Mouse (Mus musculus): Measurements from ENCODE around the gene Cfap57.
A peak's percentile ranks its signal among the peaks of the same experiment; 100 is the strongest.

The Cfap57 gene

DNA sequence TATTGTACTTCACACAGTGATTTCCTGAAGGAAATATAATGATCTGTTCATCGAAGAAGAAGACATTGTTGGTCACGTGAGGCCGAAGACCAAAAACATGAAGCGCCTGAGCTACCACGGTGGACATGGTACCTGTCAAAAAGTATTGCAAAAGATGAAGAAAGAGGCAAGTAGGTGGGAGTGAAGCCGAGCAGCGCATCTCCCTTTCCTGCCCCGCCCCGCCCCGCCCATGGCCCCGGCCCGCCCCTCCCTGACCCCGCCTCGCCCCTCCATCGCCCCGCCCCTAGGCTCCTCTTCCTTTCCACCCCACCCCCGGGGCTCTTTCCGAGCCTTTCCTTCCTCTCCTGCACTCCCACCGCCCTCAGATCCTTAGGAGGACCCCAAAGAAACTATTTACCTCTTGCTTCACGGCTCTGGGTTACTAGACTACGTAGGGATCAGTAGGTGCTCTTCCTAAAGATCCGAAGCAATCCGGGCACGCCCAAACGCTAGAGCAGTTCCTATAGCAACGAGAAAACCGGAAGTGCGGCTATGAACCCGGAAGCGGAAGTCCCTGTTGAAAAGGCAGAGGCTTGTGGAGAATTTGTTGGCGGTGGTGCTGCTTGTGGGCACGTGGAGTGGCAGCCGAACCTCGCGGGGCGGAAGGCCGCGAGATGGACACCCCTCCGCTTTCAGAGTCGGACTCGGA, at the start of gene Cfap57, which contains the start of gene Ebna1bp2:
Cfap57 (minus strand) TSS at position 499 of the 688 bp plus-strand sequence.
Ebna1bp2 (plus strand) TSS at position 521 of the 688 bp plus-strand sequence.
- DNase-seq: peak; percentile 92

DNA sequence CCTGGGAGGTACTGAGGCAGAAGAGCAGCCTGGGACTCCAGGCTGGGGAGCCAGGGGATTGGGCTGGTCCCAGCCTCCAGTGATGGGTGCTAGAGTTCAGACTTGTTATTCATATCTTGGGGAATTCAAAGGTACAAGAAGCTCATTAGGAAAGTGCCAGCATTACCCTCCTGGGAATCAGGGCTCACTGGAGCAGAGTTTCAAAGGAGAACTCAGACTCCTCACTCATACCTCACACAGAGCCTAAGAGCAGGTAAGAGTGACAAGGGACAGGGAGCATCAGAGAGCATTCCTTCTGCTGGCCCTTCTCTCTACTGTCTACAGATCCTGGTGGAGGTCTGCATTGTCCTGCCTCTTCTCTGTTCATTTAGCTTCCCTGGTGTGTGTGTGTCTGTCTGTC, 38.1 kb upstream of the Cfap57 start, which contains the start of gene Olfr62:
Olfr62 (plus strand) TSS at position 301 of the 400 bp plus-strand sequence.
- no peak for DNase-seq

- DNase-seq: peak; percentile 62
These were observed 24.7 kb upstream of the Cfap57 start for GRCm38 (mm10) chr4:118645234-118645633.

- DNase-seq: no peak
These were observed 22.0 kb upstream of the Cfap57 start for GRCm38 (mm10) chr4:118642346-118643190.

- no peak for DNase-seq
These were observed 9.7 kb upstream of the Cfap57 start for GRCm38 (mm10) chr4:118630261-118630660.

DNA sequence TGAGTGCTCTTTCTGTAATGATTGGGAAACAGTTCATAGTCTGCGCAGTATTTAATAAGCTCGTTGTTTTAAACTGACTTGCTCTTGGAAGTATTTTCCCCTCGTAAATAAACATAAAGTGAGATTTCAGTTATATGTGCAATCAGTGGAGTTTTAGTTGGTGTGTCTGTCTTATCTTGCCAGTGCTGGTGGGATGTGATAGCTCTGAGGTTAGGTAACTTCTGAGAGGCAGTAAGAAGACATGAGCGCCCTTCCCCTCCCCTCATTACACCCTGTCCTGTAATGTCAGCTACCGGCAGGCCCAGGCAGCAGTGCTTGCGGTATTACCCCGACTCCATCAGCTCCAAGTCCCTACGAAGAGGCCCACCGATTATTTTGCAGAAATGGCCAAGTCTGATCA, 1.2 kb upstream of the Cfap57 start:
- DNase-seq: no peak

GRCm38 (mm10) chr4:118620967-118621320, 367 bp upstream of the Cfap57 start:
- DNase-seq: no peak

GRCm38 (mm10) chr4:118615412-118615811, 5.2 kb downstream of the Cfap57 start:
- DNase-seq: no peak

DNA sequence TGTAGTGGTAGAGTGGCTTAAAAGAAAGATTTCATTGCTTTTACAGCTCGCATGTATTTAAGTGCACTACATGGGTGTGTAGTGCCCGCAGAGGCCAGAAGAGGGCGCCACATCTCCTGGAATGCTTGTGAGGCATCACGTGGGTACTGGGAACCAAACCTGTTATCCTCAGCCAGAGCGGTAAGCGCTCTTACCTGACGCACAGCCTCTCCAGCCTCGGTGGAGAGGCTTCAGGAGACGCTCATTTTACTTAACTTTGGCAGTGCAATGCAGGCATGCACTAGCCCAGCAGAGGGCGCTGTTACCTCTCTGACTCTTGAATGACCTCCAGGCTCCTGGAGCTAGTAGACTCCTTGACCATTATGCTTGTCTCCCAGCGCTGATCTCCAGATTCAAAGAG, 8.0 kb downstream of the Cfap57 start:
- DNase-seq: peak; percentile 40

DNA sequence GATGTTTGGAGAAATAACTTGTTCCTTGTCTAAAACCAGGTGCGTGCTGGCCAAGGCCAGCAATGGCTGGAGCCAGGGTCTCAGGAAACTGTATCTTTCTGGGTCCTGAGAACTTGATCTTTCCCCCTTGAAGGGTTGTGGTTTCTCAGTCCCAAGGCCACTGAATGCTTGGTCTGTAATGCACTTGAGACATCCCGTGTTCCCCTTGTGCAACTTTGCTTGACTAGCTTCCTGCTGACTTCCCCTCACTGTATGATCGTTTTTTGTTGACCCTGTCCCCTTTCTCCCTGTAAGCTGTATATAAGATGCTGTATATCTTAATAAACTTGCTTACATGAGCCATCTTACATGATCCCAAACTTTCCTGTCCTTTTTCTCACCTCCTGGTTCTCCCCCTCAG, 10.7 kb downstream of the Cfap57 start:
- no peak for DNase-seq

DNA sequence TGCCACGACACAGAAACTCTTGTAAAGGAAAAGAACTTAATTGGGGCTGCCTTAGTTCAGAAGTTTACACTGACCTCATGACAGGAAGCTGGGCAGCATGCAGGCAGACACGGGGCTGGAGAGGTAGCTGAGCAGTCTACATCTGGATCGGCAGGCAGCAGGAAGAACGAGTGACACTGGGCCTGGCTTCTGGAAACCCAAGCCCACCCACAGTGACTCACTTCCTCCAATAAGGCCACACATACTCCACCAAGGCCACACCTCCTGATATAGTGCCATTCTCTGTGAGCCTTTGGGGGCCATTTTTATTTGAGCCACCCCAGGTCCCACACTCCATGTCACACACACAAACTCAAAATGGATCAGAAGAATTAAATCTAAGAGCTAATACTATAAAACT, 16.5 kb downstream of the Cfap57 start:
- DNase-seq: no peak

DNA sequence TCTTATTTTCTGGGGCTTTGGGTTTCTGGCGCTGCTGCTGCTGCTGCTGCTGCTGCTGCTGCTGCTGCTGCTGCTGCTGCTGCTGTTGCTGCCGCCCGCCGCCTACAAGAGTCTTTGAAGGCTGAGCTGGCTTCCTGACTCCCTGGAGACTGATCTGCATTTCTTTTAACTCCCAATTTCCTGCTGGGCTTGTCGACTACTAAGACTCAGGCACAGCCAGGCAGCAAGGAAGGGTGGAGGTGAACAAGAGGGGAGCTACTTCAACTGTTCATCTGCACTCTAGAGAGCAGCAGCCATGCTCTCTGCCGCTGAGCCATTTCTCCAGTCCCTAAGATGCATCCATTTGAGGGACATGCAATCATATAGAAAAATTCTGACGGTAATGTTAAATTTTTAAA, 30.8 kb downstream of the Cfap57 start:
- no peak for DNase-seq

DNA sequence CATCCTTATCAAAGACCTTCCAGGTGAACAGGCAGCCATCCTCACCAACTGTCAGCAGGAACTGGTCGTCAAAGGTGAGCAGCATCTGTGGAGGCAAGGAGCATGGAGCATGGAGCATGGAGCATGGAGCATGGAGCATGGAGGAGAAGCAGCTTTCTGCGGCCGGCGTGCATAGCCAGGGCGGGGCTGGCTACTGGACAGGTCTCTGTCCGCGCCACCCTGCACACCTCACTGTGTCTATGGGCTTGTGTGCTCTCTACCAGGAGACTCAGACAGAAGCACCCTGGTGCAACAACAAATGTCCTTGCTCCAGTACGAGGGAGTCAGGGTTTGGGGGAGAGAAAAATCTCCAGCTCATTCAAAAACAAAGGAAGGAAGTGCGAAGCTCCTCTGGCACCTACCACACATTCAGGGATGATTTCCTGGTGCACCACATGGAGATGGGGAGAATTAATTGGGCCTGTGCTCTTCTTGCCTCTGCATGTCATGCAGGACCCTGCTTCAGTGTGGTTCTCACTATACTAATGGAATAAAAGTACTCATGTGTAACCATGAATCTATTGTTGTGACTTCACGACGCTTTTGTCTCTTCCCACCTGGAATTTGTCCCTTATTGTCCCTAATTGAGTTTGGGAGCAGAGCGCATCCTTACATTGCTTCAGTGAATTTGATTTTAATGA, 31.4 kb downstream of the Cfap57 start:
- DNase-seq: no peak

DNA sequence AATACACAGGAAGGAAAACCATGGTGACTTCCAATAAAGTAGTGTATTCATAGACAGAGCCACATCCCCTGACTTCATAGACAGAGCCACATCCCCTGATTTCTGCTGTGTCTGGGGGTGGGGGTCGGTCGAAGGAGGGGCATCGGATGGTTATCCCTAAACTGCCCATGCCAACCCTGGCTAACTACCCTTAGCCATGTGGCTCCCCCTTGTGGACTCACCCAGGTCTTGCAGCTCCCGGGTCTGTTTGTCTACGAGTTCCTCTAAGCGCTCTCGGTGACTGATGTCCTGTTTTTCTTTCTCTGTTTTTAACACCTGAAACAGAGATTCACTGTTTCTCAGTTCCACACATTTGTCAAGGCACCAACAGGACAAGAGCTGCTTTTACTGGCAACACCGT, 37.9 kb downstream of the Cfap57 start:
- DNase-seq: peak; percentile 16

DNA sequence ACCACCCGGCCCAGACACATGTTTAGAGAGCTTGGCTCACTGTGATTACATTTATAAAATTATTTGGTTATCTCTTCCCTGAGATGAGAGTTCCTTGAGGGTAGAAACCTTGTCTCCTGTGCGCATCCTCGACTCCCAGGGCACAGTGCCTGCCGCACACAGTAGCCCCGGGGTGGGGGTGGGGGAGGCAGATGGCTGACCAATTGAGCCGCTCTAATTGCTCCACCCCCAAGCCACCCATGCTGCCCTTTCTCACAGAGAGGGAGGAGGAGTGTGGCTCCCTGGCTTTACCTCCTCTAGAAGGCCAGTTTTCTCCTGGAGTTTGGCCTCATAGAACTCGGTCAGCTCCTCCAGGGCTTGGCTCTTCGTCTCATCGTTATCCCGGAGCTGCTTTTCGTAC, 39.1 kb downstream of the Cfap57 start:
- no peak for DNase-seq

DNA sequence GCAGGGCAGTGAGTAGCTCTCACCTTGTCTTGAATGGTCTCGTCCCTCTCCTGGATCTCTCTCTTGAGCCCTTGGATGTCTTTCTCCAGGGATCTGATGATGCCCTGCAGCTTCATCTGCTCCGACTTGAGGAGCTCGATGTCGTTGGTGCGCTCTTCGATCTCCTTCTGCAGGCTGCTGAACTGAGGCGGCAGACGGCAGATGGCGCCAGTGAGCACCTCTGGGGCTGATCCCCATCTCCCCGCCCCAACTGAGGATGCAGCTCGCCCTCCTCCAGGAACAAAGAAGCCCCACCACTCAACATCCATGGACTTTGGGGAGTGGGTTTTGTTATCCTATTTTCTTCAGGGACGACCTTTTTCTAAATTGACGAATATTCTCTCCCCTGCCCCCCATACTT, 41.3 kb downstream of the Cfap57 start:
- peak; percentile 49 for DNase-seq

- DNase-seq: peak; percentile 76
These were observed 44.5 kb downstream of the Cfap57 start for GRCm38 (mm10) chr4:118576097-118576496.

DNA sequence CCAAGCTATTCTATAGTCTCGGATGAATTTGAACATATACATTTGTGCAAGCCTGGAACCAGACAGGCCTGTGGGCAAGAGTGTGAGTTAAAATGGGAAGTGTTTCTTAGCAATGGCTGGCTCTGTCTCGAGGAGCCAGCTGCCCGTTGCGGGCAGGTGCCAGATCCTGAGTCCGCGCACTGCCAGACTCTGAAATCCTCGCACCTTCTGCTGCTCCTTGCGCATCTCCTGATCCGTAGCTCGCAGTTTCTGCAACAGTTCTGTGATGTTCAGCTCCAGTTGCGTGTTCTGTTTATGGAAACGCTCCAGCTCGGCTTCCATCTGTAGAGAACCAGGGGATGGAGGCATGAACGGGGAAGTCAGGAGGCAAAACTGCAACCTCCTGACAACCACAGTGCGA, 49.1 kb downstream of the Cfap57 start:
- DNase-seq: no peak

DNA sequence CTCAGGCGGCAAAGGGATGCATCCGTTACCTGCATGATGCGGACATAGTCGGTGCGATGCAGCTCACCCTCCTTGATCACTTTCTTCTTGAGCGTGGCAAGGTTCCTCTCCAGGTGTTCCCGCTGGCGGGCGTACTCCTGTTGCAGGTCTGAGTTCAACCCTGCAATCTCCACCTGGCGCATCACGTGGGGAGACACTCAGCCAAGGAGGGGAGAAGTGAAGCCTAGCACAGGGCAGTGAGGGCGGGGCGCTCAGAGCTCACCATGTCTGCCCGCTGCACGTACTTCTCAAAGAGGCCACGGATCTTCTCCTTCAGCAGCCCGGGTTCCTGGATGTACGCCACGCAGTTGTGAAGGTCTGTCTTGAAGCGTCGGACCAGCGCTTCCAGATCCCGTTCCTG, 51.3 kb downstream of the Cfap57 start:
- no peak for DNase-seq

- DNase-seq: no peak
These were observed 51.9 kb downstream of the Cfap57 start for GRCm38 (mm10) chr4:118568709-118569108.

GRCm38 (mm10) chr4:118566161-118566676, 54.4 kb downstream of the Cfap57 start:
- peak; percentile 65 for DNase-seq

DNA sequence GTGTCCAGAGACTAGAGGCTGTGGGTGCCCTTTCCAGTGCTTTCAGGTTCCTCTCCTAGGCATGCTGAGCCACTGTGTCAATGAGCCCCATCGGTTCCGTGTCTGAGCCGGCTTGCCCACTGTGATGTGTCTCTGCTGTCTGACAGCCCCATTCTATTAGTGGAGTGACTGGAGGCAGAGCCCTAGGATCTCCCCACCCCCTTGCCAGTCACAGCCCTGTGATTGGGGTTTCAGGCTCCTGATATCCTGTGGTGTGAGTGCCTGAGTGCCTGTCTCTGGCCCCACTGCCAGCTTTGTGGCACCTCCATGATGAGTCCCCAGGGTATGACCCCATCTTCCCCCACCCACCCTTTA, 55.7 kb downstream of the Cfap57 start:
- no peak for DNase-seq
